ENCODE assay signal across 31 mouse cellular contexts in the genomic region with DNA sequence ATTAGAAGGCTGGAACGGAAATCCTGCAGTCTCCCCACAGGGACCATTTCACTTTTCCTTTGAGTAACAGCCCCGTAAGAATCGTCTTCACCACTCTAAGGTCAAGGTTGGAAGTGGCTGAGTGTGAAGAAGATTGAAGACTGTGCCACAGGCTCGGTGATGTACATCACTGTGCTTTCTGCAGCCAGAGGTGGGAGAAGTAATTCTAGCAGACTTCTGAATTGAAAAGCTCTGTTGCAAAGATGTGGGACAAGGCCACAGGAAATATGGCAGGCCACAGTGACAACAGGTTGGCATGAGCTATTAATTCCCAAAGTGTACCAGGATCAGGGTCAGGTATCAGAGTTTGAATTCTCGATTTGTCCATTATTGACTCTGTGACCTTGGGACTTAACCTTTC.
DNase-seq lines count a peak whose midpoint lies in the region; ATAC-seq and TF ChIP-seq lines count a peak whose summit lies in the region.
"Had no signal": no experiment of that assay in that cellular context is flagged by ENCODE, and none has a peak within 500 bp of the region (broad histone marks: within the 10 kb centered on the region; RNA-seq: fewer than 3 reads in every experiment).

No protein-coding gene starts in this region.

- no peak overlapping the region for H3K9ac ChIP-seq in limb, embryonic 14.5 days (ENCODE audit: low read depth, low read length, severe bottlenecking)
- H3K9ac ChIP-seq: embryonic facial prominence, embryonic 13.5 days; forebrain, embryonic 12.5 days; forebrain, embryonic 15.5 days; heart, embryonic 12.5 days; heart, embryonic 15.5 days; hindbrain, embryonic 14.5 days had no signal

- peak; percentile 30 for DNase-seq in adrenal gland, adult 2 months
- DNase-seq in adrenal gland, adult 18-20 months (ENCODE audit: low spot score in 2 of 2) = no peak
- no peak for DNase-seq in limb, embryonic 14.5 days (ENCODE audit: low spot score)
- no peak for DNase-seq in limb, embryonic 10.5 days (ENCODE audit: low spot score)
- no peak for DNase-seq in frontal cortex, postnatal 36 days (ENCODE audit: low spot score in 2 of 2)
- DNase-seq: B cell, adult 2 months; cerebellum, adult 11-12 months; cerebellum, adult 8-10 months; cerebellum, postnatal 10 days; cerebellum, postnatal 36 days; embryo, embryonic 11 days; gastrocnemius, adult 2 months; gastrocnemius, postnatal 14 days; heart, adult 18-20 months; heart, postnatal 10 days; heart, postnatal 4 days; kidney, adult 18-20 months; kidney, adult 9 months had no signal

- H3K4me1 ChIP-seq in limb, embryonic 14.5 days (ENCODE audit: control insufficient read depth, insufficient read depth, low read length) = 0 out of 2 replicates have a peak, but pooled peaks cover 4% of the 10 kb centered on the region
- H3K4me1 ChIP-seq in limb, embryonic 10.5 days = no peaks in the 10 kb centered on the region
- H3K4me1 ChIP-seq in brown adipose tissue, adult 24 weeks (ENCODE audit: control insufficient read depth, insufficient read depth, insufficient read length, low read length) = peaks cover 3% of the 10 kb centered on the region; the same call in 1 of the 2 replicates
- H3K4me1 ChIP-seq: embryonic facial prominence, embryonic 10.5 days; embryonic facial prominence, embryonic 13.5 days; forebrain, embryonic 12.5 days; forebrain, embryonic 15.5 days had no signal

- no peak overlapping the region for H3K4me2 ChIP-seq in limb, embryonic 14.5 days (replicated peaks; ENCODE audit: low read depth, low read length, severe bottlenecking)
- H3K4me2 ChIP-seq: embryonic facial prominence, embryonic 13.5 days; forebrain, embryonic 12.5 days; forebrain, embryonic 15.5 days; heart, embryonic 12.5 days; heart, embryonic 15.5 days; hindbrain, embryonic 14.5 days had no signal

- WGBS in limb, embryonic 14.5 days = 46% methylated on average over 5 of the region's 5 CpGs
- WGBS in limb, embryonic 10.5 days = 65% methylated on average over 5 of the region's 5 CpGs

- no peak overlapping the region for H3K4me3 ChIP-seq in limb, embryonic 14.5 days (replicated peaks; ENCODE audit: low read length)
- H3K4me3 ChIP-seq in limb, embryonic 10.5 days = no peak overlapping the region
- H3K4me3 ChIP-seq in brown adipose tissue, adult 24 weeks (ENCODE audit: insufficient read depth, low read depth, low read length) = no peak overlapping the region
- H3K4me3 ChIP-seq: embryonic facial prominence, embryonic 10.5 days; embryonic facial prominence, embryonic 13.5 days; erythroblast, embryonic 14.5 days; forebrain, embryonic 12.5 days; forebrain, embryonic 15.5 days; gastrocnemius, adult 2 months; heart, embryonic 12.5 days; heart, embryonic 15.5 days had no signal

- no peaks in the 10 kb centered on the region for H3K9me3 ChIP-seq in limb, embryonic 14.5 days (ENCODE audit: control insufficient read depth, low read length)
- no peaks in the 10 kb centered on the region for H3K9me3 ChIP-seq in limb, embryonic 10.5 days (replicated peaks)
- H3K9me3 ChIP-seq: embryonic facial prominence, embryonic 10.5 days; embryonic facial prominence, embryonic 13.5 days; forebrain, embryonic 12.5 days; forebrain, embryonic 15.5 days; heart, embryonic 12.5 days; heart, embryonic 15.5 days had no signal

- TF ChIP-seq POLR2A in limb, embryonic 14.5 days (IDR thresholded peaks at IDR 0.05; ENCODE audit: borderline replicate concordance, extremely low read depth, insufficient read depth, insufficient read length) = no peak

- 0 out of 2 replicates have a peak overlapping the region, but pooled peaks have one; percentile 26 for H3K27ac ChIP-seq in limb, embryonic 14.5 days (replicated peaks; ENCODE audit: low read depth, low read length)
- H3K27ac ChIP-seq in limb, embryonic 10.5 days = no peak overlapping the region
- H3K27ac ChIP-seq in brown adipose tissue, adult 24 weeks (replicated peaks; ENCODE audit: low read depth, low read length) = 0 out of 2 replicates have a peak overlapping the region, but pooled peaks have one; percentile 19
- H3K27ac ChIP-seq: embryonic facial prominence, embryonic 10.5 days; embryonic facial prominence, embryonic 13.5 days; forebrain, embryonic 12.5 days; forebrain, embryonic 15.5 days; gastrocnemius, adult 2 months; heart, embryonic 15.5 days; hindbrain, embryonic 14.5 days; hindbrain, postnatal 0 days had no signal

- no peaks in the 10 kb centered on the region for H3K27me3 ChIP-seq in limb, embryonic 14.5 days (ENCODE audit: control insufficient read depth, insufficient read depth, low read length)
- H3K27me3 ChIP-seq in limb, embryonic 10.5 days (ENCODE audit: low read depth, poor library complexity, severe bottlenecking) = no peaks in the 10 kb centered on the region
- H3K27me3 ChIP-seq: embryonic facial prominence, embryonic 13.5 days; forebrain, embryonic 12.5 days; forebrain, embryonic 15.5 days; heart, embryonic 12.5 days; heart, embryonic 15.5 days had no signal

- no peaks in the 10 kb centered on the region for H3K36me3 ChIP-seq in limb, embryonic 14.5 days (ENCODE audit: control insufficient read depth, insufficient read depth, low read length)
- no peaks in the 10 kb centered on the region for H3K36me3 ChIP-seq in limb, embryonic 10.5 days
- H3K36me3 ChIP-seq: embryonic facial prominence, embryonic 10.5 days; embryonic facial prominence, embryonic 13.5 days; forebrain, embryonic 12.5 days; forebrain, embryonic 15.5 days; G1E; heart, embryonic 12.5 days; heart, embryonic 15.5 days had no signal

- ATAC-seq in limb, embryonic 14.5 days (ENCODE audit: low FRiP score, low read depth) = no peak
- ATAC-seq: forebrain, embryonic 15.5 days; hindbrain, postnatal 0 days; inflammation-experienced regulatory T-cells, adult 6 months; intestine, embryonic 16.5 days had no signal
